Mouse (Mus musculus) lung, postnatal 0 days (tissue): Measurements from ENCODE around the gene Idua.

ENCODE experiments used
- CTCF ChIP-seq: IDR thresholded peaks from 2 replicates; pipeline ENCODE4 v1.5.1; 2016; ENCODE audit warnings: antibody characterized with exemption, mild to moderate bottlenecking
- EP300 ChIP-seq: IDR thresholded peaks from 2 replicates; pipeline ENCODE4 v1.6.1; 2016; ENCODE audit warnings: antibody characterized with exemption, mild to moderate bottlenecking, control low read depth

DNA sequence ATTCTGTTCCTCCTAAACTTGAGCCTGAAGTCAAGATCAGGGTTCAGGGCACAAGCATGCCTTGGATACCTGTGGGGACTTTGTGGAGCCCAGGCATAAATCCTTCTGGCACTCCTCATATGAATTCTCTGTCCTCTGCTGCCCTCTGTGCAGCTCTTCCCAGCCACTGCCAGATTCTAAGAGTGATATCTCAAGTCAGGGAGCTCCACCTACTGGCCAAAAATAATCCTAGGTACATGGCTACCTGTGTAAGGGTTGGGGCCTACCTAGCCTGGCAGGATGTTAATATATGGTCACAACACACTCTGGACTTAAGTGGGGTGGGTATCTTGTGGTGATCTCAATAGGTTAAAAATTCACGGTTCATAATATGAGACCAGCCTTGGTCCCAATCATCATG, 8.3 kb upstream of the Idua start:
- peak; percentile 87 for TF ChIP-seq CTCF
- no peak for TF ChIP-seq EP300
